Mouse (Mus musculus): ENCODE data around the gene Gpha2. TPM values are rescaled to one million over a fixed set of nuclear protein-coding genes. Genes with fewer than 3 reads are reported as not detected.

Gene Gpha2
- polyA plus RNA-seq, 1 experiment from 2014 or later: 1.8 TPM

DNA sequence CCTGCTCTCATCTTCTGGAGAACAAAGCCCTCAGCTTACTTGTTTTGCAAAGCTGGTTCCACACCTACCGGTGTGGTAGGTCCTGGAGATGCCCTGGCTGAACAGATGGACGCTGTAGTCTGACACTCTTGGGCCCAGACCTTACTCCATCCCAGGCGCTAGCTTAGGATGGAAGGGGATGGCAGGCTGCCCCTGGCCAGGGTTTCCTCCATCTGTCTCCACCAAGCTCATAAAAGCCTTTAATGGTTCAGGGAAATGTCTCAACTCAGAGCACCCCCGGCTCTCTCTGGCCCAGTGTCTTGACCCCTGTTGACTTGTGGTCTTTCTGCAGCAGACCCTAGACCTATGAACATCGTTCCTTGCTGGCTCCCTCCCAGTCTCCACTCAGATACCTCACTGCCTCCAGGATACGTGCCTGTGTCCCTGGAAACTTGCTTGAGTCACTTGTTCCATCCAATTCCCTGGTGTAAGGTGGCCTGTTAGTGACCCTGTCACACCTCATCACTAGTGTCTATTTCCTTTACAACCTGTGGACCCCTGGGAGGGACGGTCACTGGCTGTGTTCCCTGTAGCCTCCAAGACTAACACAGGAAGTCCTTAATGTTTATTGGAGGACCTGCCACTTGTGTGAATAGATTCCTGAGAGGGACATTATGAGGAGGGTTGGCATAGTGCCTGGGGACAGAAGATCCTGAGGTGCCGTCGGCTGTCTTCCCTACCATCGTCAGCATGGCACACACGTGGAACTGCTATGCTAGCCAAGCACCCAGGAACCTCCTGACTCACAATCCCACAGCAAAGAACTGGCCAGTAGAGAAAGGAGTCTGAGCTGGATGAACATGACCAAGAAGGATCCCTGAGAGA is 41.4 kb downstream of the Gpha2 start:
- Histone ChIP-seq H3K9ac (no peak overlapping the region), H3K36me3 (peaks cover 2% of the 10 kb centered on the region; the same call in 1 of the 2 replicates), H3K9me3 (no peaks in the 10 kb centered on the region), H3K4me3 (no peak overlapping the region), H3K27me3 (no peaks in the 10 kb centered on the region), H3K27ac (no peak overlapping the region), H3K4me1 (peaks cover 20% of the 10 kb centered on the region), H3K4me2 (no peak overlapping the region)
- WGBS: 36% methylated on average over 11 of the region's 11 CpGs
- no peak for ATAC-seq (ENCODE audit: insufficient number of reproducible peaks, low FRiP score, low TSS enrichment, low read depth)

DNA sequence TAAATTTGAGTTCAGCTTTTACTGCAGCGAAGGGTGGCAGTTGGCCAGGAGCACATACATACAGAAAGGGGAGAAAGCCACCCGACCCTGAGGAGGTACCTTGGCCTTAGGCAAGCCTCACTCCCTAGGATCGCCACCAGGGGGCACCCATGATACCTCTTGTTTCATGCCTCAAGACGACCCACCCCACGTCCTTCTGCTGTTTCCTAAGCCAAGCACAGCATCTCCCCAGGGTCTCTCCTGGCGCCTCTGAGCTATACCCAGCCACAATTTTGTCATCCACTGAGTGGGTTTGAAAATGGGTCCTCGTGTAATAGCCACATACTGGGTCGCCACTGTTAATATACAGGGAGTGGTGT is 42.0 kb downstream of the Gpha2 start:
- no peak overlapping the region for H3K27ac ChIP-seq
- no peaks in the 10 kb centered on the region for H3K9me3 ChIP-seq
- H3K9ac ChIP-seq: no peak overlapping the region
- no peak overlapping the region for H3K4me2 ChIP-seq
- 10% methylated on average over 8 of the region's 8 CpGs for WGBS
- no peaks in the 10 kb centered on the region for H3K36me3 ChIP-seq
- H3K27me3 ChIP-seq: no peaks in the 10 kb centered on the region
- ATAC-seq (ENCODE audit: insufficient number of reproducible peaks, low FRiP score, low TSS enrichment, low read depth): no peak
- H3K4me1 ChIP-seq: peaks cover 17% of the 10 kb centered on the region
- no peak overlapping the region for H3K4me3 ChIP-seq

- H3K9me3 ChIP-seq: no peaks in the 10 kb centered on the region
- no peaks in the 10 kb centered on the region for H3K36me3 ChIP-seq
- no peak overlapping the region for H3K9ac ChIP-seq
- H3K4me1 ChIP-seq: peaks cover 17% of the 10 kb centered on the region
- no peak overlapping the region for H3K4me3 ChIP-seq
- WGBS: 77% methylated on average over 7 of the region's 7 CpGs
- ATAC-seq (ENCODE audit: insufficient number of reproducible peaks, low FRiP score, low TSS enrichment, low read depth): no peak
- no peak overlapping the region for H3K4me2 ChIP-seq
- no peaks in the 10 kb centered on the region for H3K27me3 ChIP-seq
- H3K27ac ChIP-seq: no peak overlapping the region
These were observed 42.5 kb downstream of the Gpha2 start for GRCm38 (mm10) chr19:6268670-6269132.

DNA sequence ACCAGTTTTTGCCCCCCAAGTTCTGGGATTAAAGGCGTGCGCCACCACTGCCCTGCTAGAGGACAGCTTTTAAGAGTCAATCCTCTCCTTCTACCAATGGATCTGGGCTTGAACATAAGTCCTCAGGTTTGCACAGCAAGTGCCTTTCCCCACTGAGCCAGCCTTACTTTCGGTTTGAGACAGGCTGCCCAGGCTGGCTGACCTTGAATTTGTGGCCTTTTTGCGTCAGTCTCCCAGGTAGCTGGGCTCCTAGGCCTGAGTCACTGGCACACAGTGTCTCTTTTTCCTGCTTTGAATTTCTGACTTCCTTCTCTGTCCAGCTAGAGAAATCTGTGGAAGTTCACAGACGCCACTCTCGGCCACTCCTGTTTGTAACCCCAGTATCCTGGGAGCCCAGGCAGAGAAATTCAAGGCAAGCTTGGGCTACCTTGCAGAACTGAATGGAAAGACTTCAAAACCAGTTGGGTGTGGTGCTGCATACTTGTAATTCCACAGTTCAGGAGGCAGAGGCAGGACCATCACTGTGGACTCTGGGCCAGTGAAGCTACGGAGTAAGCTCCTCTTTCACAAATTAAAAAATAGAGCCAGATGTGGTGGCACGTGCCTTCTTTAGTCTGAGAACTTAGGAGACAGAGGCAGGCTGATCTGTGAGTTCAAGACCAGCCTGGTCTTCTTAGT is 43.8 kb downstream of the Gpha2 start:
- WGBS: 81% methylated on average over 8 of the region's 8 CpGs
- Histone ChIP-seq H3K4me2 (no peak overlapping the region), H3K9ac (no peak overlapping the region), H3K27ac (no peak overlapping the region), H3K36me3 (no peaks in the 10 kb centered on the region), H3K4me3 (no peak overlapping the region), H3K4me1 (peaks cover 16% of the 10 kb centered on the region), H3K9me3 (no peaks in the 10 kb centered on the region), H3K27me3 (no peaks in the 10 kb centered on the region)
- no peak for ATAC-seq (ENCODE audit: insufficient number of reproducible peaks, low FRiP score, low TSS enrichment, low read depth)

- H3K4me2 ChIP-seq: no peak overlapping the region
- no peaks in the 10 kb centered on the region for H3K27me3 ChIP-seq
- H3K36me3 ChIP-seq: no peaks in the 10 kb centered on the region
- H3K9me3 ChIP-seq: no peaks in the 10 kb centered on the region
- H3K4me1 ChIP-seq: peaks cover 21% of the 10 kb centered on the region
- 63% methylated on average over 9 of the region's 9 CpGs for WGBS
- ATAC-seq (ENCODE audit: insufficient number of reproducible peaks, low FRiP score, low TSS enrichment, low read depth): no peak
- H3K27ac ChIP-seq: no peak overlapping the region
- no peak overlapping the region for H3K9ac ChIP-seq
- no peak overlapping the region for H3K4me3 ChIP-seq
These were observed 44.5 kb downstream of the Gpha2 start for GRCm38 (mm10) chr19:6270661-6271060.

- no peak overlapping the region for H3K9ac ChIP-seq
These were observed 45.0 kb downstream of the Gpha2 start for GRCm38 (mm10) chr19:6271206-6271605.

GRCm38 (mm10) chr19:6272053-6272452 is 45.9 kb downstream of the Gpha2 start:
- no peak overlapping the region for H3K4me2 ChIP-seq
- WGBS: 67% methylated on average over 7 of the region's 7 CpGs
- H3K9me3 ChIP-seq: no peaks in the 10 kb centered on the region
- no peak overlapping the region for H3K4me3 ChIP-seq
- no peaks in the 10 kb centered on the region for H3K27me3 ChIP-seq
- H3K36me3 ChIP-seq: no peaks in the 10 kb centered on the region
- no peak overlapping the region for H3K9ac ChIP-seq
- peaks cover 28% of the 10 kb centered on the region for H3K4me1 ChIP-seq
- no peak for ATAC-seq (ENCODE audit: insufficient number of reproducible peaks, low FRiP score, low TSS enrichment, low read depth)
- no peak overlapping the region for H3K27ac ChIP-seq

More at GRCm38 (mm10) chr19:6271206-6271605, 45.0 kb downstream of the Gpha2 start:
- Histone ChIP-seq H3K27ac (no peak overlapping the region), H3K4me1 (peaks cover 27% of the 10 kb centered on the region), H3K36me3 (no peaks in the 10 kb centered on the region), H3K4me2 (no peak overlapping the region), H3K9me3 (no peaks in the 10 kb centered on the region), H3K27me3 (no peaks in the 10 kb centered on the region), H3K4me3 (no peak overlapping the region)
- WGBS: 43% methylated on average over 8 of the region's 8 CpGs
- no peak for ATAC-seq (ENCODE audit: insufficient number of reproducible peaks, low FRiP score, low TSS enrichment, low read depth)

DNA sequence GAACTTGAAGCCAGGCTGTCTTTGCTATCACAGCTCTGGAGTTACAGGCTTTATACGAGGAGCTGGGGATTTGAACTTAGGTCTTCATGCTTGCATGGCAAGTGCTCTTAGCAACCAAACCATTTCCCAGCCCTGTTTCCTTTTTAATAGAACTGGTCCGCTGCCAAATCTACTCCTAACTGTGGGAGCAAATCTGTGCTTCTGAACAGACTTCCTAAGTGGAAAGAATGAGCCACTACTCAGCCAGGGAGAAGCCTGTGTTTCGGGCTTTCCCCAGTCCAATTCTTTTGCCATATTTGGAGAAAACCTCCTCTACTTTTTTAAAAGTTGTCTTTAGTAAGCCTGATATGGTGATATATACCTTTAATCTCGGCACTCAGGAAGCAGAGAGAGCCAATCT is 46.6 kb downstream of the Gpha2 start:
- 65% methylated on average over 4 of the region's 4 CpGs for WGBS
- H3K4me1 ChIP-seq: peaks cover 26% of the 10 kb centered on the region
- H3K27ac ChIP-seq: peak overlapping the region; percentile 59
- no peaks in the 10 kb centered on the region for H3K27me3 ChIP-seq
- no peak overlapping the region for H3K9ac ChIP-seq
- H3K4me2 ChIP-seq: no peak overlapping the region
- no peaks in the 10 kb centered on the region for H3K9me3 ChIP-seq
- no peak overlapping the region for H3K4me3 ChIP-seq
- H3K36me3 ChIP-seq: no peaks in the 10 kb centered on the region
- ATAC-seq (ENCODE audit: insufficient number of reproducible peaks, low FRiP score, low TSS enrichment, low read depth): no peak

DNA sequence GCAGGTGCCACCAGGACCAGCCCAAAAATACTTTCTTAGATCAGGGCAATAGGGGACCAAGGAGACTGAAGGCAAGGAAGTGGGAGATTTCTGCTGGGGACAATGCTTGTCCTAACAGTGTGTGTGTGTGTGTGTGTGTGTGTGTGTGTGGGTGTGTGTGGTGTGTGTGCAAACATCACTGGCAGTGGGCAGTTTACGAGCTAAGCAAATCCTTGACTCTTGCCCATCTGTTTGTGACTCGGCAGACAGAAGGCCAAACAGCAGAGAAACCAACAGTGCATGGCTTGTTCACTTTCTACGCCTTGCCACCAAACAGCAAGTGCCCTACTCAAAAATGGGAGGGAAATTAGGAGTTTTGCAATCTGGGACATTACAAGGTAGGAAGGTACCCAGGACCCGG is 47.4 kb downstream of the Gpha2 start:
- H3K27me3 ChIP-seq: no peaks in the 10 kb centered on the region

DNA sequence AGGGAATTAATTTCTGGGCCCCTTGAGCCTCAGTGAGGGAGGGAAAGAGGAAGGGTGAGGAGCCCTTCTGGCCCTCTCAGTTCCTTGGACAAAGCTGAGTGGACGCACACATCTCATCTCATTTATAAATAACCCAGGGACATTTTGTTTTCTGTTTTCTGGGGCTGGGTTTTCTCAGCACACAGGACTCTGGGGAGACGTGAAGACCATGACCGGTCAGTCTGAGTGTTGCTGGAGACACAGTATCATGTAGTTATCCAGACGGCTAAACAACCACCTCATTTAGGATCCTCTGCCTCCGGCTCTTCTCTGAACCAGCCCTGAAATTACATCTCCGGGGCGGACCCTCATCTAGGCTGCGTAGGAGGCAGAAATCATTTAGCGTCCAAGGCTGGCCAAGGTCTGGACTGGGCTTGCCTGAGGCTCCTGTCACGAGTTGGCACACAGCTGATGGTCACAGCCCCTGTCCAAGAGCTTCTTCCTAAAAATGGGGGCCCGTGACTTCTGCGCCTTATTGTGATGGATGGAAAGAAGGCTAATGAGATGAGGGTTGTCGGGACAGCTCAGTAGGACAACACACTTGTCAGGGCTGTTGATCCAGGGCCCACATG is 47.9 kb downstream of the Gpha2 start:
- Histone ChIP-seq H3K4me3 (no peak overlapping the region), H3K4me2 (no peak overlapping the region), H3K36me3 (no peaks in the 10 kb centered on the region), H3K9ac (no peak overlapping the region), H3K9me3 (no peaks in the 10 kb centered on the region), H3K27me3 (no peaks in the 10 kb centered on the region), H3K4me1 (peaks cover 33% of the 10 kb centered on the region), H3K27ac (no peak overlapping the region)
- no peak for ATAC-seq (ENCODE audit: insufficient number of reproducible peaks, low FRiP score, low TSS enrichment, low read depth)
- WGBS: 83% methylated on average over 13 of the region's 13 CpGs

More for the DNA sequence above, 47.4 kb downstream of the Gpha2 start:
- Histone ChIP-seq H3K4me2 (no peak overlapping the region), H3K9ac (no peak overlapping the region), H3K36me3 (no peaks in the 10 kb centered on the region), H3K27ac (no peak overlapping the region), H3K9me3 (no peaks in the 10 kb centered on the region), H3K4me3 (no peak overlapping the region), H3K4me1 (peaks cover 28% of the 10 kb centered on the region)
- WGBS: 72% methylated on average over 4 of the region's 4 CpGs
- ATAC-seq (ENCODE audit: insufficient number of reproducible peaks, low FRiP score, low TSS enrichment, low read depth): no peak

GRCm38 (mm10) chr19:6275740-6276389 is 49.7 kb downstream of the Gpha2 start:
- no peak for ATAC-seq (ENCODE audit: insufficient number of reproducible peaks, low FRiP score, low TSS enrichment, low read depth)
- 7% methylated on average over 15 of the region's 15 CpGs for WGBS

More at GRCm38 (mm10) chr19:6275740-6276389, 49.7 kb downstream of the Gpha2 start:
- Histone ChIP-seq H3K9ac (peak overlapping the region; percentile 47; the same call in 1 of the 2 replicates), H3K27me3 (no peaks in the 10 kb centered on the region), H3K4me3 (peak overlapping the region; percentile 85), H3K4me1 (peaks cover 51% of the 10 kb centered on the region), H3K4me2 (peak overlapping the region; percentile 97), H3K27ac (peak overlapping the region; percentile 90), H3K9me3 (no peaks in the 10 kb centered on the region), H3K36me3 (peaks cover 16% of the 10 kb centered on the region)

Measured in limb, embryonic 15.5 days (tissue).